Mouse (Mus musculus): ENCODE data around the gene Dync1i2. TPM values are rescaled to one million over a fixed set of nuclear protein-coding genes. Genes with fewer than 3 reads are reported as not detected.

Dync1i2 gene
- total and polyA plus RNA-seq, 3 experiments: 19.9 to 58.7 (median 56.2) TPM

DNA sequence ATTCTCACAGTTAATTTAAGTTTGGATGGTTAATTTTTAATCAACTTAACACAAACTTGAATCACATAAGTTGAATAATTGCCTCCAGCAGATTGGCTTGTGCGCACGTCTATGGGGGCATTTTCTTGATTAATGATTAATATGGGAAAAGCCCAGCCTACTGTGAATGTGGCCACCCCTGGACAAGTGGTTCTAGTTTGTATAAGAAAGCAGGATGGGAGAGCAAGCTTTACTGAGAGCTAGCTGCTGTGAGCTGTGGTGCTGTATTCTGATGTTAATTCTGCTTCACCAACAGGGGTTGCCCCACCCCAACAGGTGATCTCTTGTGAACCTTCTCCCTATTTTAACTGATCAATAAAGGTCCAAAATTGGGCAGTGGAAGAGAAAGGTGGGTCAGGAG lies 22.6 kb upstream of the Dync1i2 start:
- TF ChIP-seq POLR2A (IDR thresholded peaks at IDR 0.05; ENCODE audit: insufficient read depth, low read depth, low read length): no peak
- no peak for TF ChIP-seq EP300 (IDR thresholded peaks at IDR 0.05; ENCODE audit: insufficient read depth, low read depth, low read length)
- no peak for TF ChIP-seq CTCF (IDR thresholded peaks at IDR 0.05)
- 81% methylated on average over 2 of the region's 2 CpGs for WGBS

GRCm38 (mm10) chr2:71191391-71192194 lies 19.9 kb upstream of the Dync1i2 start:
- intact Hi-C loops (cut with DNase I): no loop called here
- no peak for DNase-seq
- H3K36me3 ChIP-seq (ENCODE audit: control insufficient read depth, insufficient read depth, low read length): no peaks in the 10 kb centered on the region
- no peak overlapping the region for H3K9ac ChIP-seq (ENCODE audit: low read depth, low read length)
- no peak overlapping the region for H3K4me3 ChIP-seq
- H3K27ac ChIP-seq: no peak overlapping the region
- 27% methylated on average over 16 of the region's 16 CpGs for WGBS
- H3K79me2 ChIP-seq (replicated peaks; ENCODE audit: control insufficient read depth, insufficient read depth, low read length): no peaks in the 10 kb centered on the region
- no peaks in the 10 kb centered on the region for H3K27me3 ChIP-seq (ENCODE audit: control insufficient read depth, insufficient read depth, low read length)
- TF ChIP-seq EP300 (IDR thresholded peaks at IDR 0.05; ENCODE audit: insufficient read depth, low read depth, low read length) (no peak), CTCF (IDR thresholded peaks at IDR 0.05) (no peak), POLR2A (IDR thresholded peaks at IDR 0.05; ENCODE audit: insufficient read depth, low read depth, low read length) (no peak)
- no peaks in the 10 kb centered on the region; the same call in none of the 2 replicates for H3K4me1 ChIP-seq (ENCODE audit: control insufficient read depth, insufficient read depth, low read length)

More for the DNA sequence above, 22.6 kb upstream of the Dync1i2 start:
- no peak overlapping the region for H3K27ac ChIP-seq
- H3K27me3 ChIP-seq (ENCODE audit: control insufficient read depth, insufficient read depth, low read length): no peaks in the 10 kb centered on the region
- no peaks in the 10 kb centered on the region; the same call in 1 of the 2 replicates for H3K4me1 ChIP-seq (ENCODE audit: control insufficient read depth, insufficient read depth, low read length)
- no peak overlapping the region for H3K9ac ChIP-seq (ENCODE audit: low read depth, low read length)
- H3K4me3 ChIP-seq: no peak overlapping the region
- H3K79me2 ChIP-seq (replicated peaks; ENCODE audit: control insufficient read depth, insufficient read depth, low read length): no peaks in the 10 kb centered on the region
- H3K36me3 ChIP-seq (ENCODE audit: control insufficient read depth, insufficient read depth, low read length): no peaks in the 10 kb centered on the region
- intact Hi-C loops (cut with DNase I): no loop called here
- no peak for DNase-seq

DNA sequence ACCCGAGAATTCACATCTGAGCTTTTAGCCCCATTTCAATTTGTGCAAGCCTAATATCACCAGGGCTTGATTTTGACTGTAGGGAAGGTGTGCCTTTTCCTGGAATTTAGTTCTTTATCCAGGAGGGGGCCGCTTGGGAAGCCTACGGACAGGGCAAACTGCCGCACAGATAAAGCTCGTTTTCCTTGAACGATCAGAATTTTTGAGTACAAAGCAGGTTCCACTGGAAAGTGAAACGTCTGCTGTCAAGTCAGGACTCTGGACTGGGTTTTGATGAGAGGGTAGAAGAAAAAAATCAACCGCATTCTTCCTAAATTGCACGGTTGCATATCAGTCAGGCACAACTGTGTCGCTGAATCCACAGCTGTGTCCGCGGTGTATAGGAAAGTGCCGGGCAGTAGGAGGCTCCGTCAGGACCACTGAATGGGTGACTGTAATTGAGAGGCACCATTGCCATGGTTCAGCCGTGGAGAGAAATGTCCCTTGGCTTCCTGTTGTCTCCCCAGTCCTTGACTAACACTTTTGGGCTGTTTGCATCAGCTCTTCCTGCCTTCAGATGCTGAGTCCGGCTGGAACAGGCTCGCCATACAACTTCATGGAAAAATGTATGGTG lies 19.2 kb upstream of the Dync1i2 start:
- no peaks in the 10 kb centered on the region for H3K27me3 ChIP-seq (ENCODE audit: control insufficient read depth, insufficient read depth, low read length)
- no peaks in the 10 kb centered on the region; the same call in none of the 2 replicates for H3K4me1 ChIP-seq (ENCODE audit: control insufficient read depth, insufficient read depth, low read length)
- no peaks in the 10 kb centered on the region for H3K79me2 ChIP-seq (replicated peaks; ENCODE audit: control insufficient read depth, insufficient read depth, low read length)
- no peak overlapping the region for H3K4me3 ChIP-seq
- no peak overlapping the region for H3K9ac ChIP-seq (ENCODE audit: low read depth, low read length)
- no peak for TF ChIP-seq CTCF (IDR thresholded peaks at IDR 0.05)
- no peak for TF ChIP-seq EP300 (IDR thresholded peaks at IDR 0.05; ENCODE audit: insufficient read depth, low read depth, low read length)
- TF ChIP-seq POLR2A (IDR thresholded peaks at IDR 0.05; ENCODE audit: insufficient read depth, low read depth, low read length): no peak
- DNase-seq: no peak
- H3K27ac ChIP-seq: no peak overlapping the region
- intact Hi-C loops (cut with DNase I): no loop called here
- WGBS: 58% methylated on average over 17 of the region's 17 CpGs
- H3K36me3 ChIP-seq (ENCODE audit: control insufficient read depth, insufficient read depth, low read length): no peaks in the 10 kb centered on the region

GRCm38 (mm10) chr2:71194137-71194960 lies 17.2 kb upstream of the Dync1i2 start:
- no peaks in the 10 kb centered on the region; the same call in none of the 2 replicates for H3K4me1 ChIP-seq (ENCODE audit: control insufficient read depth, insufficient read depth, low read length)
- no peaks in the 10 kb centered on the region for H3K27me3 ChIP-seq (ENCODE audit: control insufficient read depth, insufficient read depth, low read length)
- no peaks in the 10 kb centered on the region for H3K36me3 ChIP-seq (ENCODE audit: control insufficient read depth, insufficient read depth, low read length)
- no peaks in the 10 kb centered on the region for H3K79me2 ChIP-seq (replicated peaks; ENCODE audit: control insufficient read depth, insufficient read depth, low read length)
- 52% methylated on average over 10 of the region's 10 CpGs for WGBS
- DNase-seq: no peak
- no peak overlapping the region for H3K27ac ChIP-seq
- H3K4me3 ChIP-seq: no peak overlapping the region
- intact Hi-C loops (cut with DNase I): no loop called here
- no peak for TF ChIP-seq EP300 (IDR thresholded peaks at IDR 0.05; ENCODE audit: insufficient read depth, low read depth, low read length)
- no peak for TF ChIP-seq CTCF (IDR thresholded peaks at IDR 0.05)
- TF ChIP-seq POLR2A (IDR thresholded peaks at IDR 0.05; ENCODE audit: insufficient read depth, low read depth, low read length): no peak
- H3K9ac ChIP-seq (ENCODE audit: low read depth, low read length): no peak overlapping the region

DNA sequence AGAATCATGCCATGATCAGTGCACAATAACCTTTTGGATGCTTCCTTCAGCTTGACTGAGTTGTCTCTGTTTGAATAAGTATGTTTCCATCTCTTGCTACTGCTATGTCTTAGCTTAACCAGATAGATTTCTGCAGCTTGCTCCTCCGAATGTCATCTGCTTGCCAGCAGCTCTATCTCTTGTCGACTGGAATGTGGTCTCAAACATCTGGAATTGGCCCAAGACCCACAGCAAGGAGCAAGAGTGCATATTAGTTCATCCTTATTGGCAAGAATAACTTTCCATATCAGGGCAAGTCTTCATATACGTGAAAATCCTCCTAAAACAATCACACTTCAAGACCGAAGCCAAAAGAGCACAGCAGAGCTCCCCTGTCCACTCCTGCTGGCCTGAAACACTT lies 14.6 kb upstream of the Dync1i2 start:
- Histone ChIP-seq H3K27ac (no peak overlapping the region), H3K4me3 (no peak overlapping the region), H3K27me3 (ENCODE audit: control insufficient read depth, insufficient read depth, low read length) (no peaks in the 10 kb centered on the region), H3K79me2 (replicated peaks; ENCODE audit: control insufficient read depth, insufficient read depth, low read length) (no peaks in the 10 kb centered on the region), H3K9ac (ENCODE audit: low read depth, low read length) (no peak overlapping the region), H3K4me1 (ENCODE audit: control insufficient read depth, insufficient read depth, low read length) (no peaks in the 10 kb centered on the region; the same call in none of the 2 replicates), H3K36me3 (ENCODE audit: control insufficient read depth, insufficient read depth, low read length) (no peaks in the 10 kb centered on the region)
- WGBS: 45% methylated on average over 4 of the region's 4 CpGs
- TF ChIP-seq EP300 (IDR thresholded peaks at IDR 0.05; ENCODE audit: insufficient read depth, low read depth, low read length): no peak
- no peak for TF ChIP-seq CTCF (IDR thresholded peaks at IDR 0.05)
- TF ChIP-seq POLR2A (IDR thresholded peaks at IDR 0.05; ENCODE audit: insufficient read depth, low read depth, low read length): no peak
- no peak for DNase-seq
- intact Hi-C loops (cut with DNase I): no loop called here
